In genomic region chr4:62681467-62681866, GRCm38 (mm10) we compare ENCODE assay signal across 12 mouse cellular contexts.
A peak's percentile ranks its signal among the peaks of the same experiment; 100 is the strongest.
DNase-seq lines count a peak whose midpoint lies in the region; ATAC-seq and TF ChIP-seq lines count a peak whose summit lies in the region.
"Had no signal": no experiment of that assay in that cellular context is flagged by ENCODE, and none has a peak within 500 bp of the region (broad histone marks: within the 10 kb centered on the region; RNA-seq: fewer than 3 reads in every experiment).

No protein-coding gene starts in this region.

- no peak overlapping the region for H3K4me2 ChIP-seq in forebrain, embryonic 15.5 days (replicated peaks)
- H3K4me2 ChIP-seq: liver, embryonic 13.5 days had no signal

- TF ChIP-seq CTCF in lung, adult 2 months (IDR thresholded peaks at IDR 0.05; ENCODE audit: insufficient read depth, low read length) = peak; percentile 12; the same call in 1 of the 2 replicates
- TF ChIP-seq CTCF in bone marrow, adult 2 months (IDR thresholded peaks at IDR 0.05; ENCODE audit: control insufficient read depth, insufficient read depth, low read length) = peak; percentile 67

- 55% methylated on average over 11 of the region's 11 CpGs for WGBS in lung, adult 2 months
- 6% methylated on average over 11 of the region's 11 CpGs for WGBS in bone marrow, adult 2 months
- 86% methylated on average over 11 of the region's 11 CpGs for WGBS in forebrain, embryonic 15.5 days

- H3K4me1 ChIP-seq in lung, adult 2 months (ENCODE audit: control insufficient read depth, insufficient read depth, low read length) = peaks cover 11% of the 10 kb centered on the region
- peaks cover 10% of the 10 kb centered on the region for H3K4me1 ChIP-seq in bone marrow, adult 2 months (ENCODE audit: control insufficient read depth, insufficient read depth, low read length)
- H3K4me1 ChIP-seq in forebrain, embryonic 15.5 days = peaks cover 27% of the 10 kb centered on the region

- DNase-seq in lung, adult 2 months = no peak
- no peak for DNase-seq in lung, postnatal 36 days
- DNase-seq in natural killer cell, adult 2 months (ENCODE audit: low spot score in 2 of 2) = peak; percentile 78 to 87
- no peak for DNase-seq in adrenal gland, adult (ENCODE audit: inconsistent age in 2 of 2, low spot score in 1 of 2)
- DNase-seq: adrenal gland, adult 2 months; embryo, embryonic 11 days; heart, postnatal 4 days; layer of hippocampus, postnatal 36 days; liver, embryonic 13.5 days had no signal

- H3K9me3 ChIP-seq in forebrain, embryonic 15.5 days = no peaks in the 10 kb centered on the region
- H3K9me3 ChIP-seq: liver, embryonic 13.5 days had no signal

- no peaks in the 10 kb centered on the region for H3K27me3 ChIP-seq in forebrain, embryonic 15.5 days
- H3K27me3 ChIP-seq: liver, embryonic 13.5 days had no signal

- 0 out of 2 replicates have a peak, but pooled peaks cover 6% of the 10 kb centered on the region for H3K36me3 ChIP-seq in forebrain, embryonic 15.5 days
- H3K36me3 ChIP-seq: liver, embryonic 13.5 days had no signal

- no peak for TF ChIP-seq POLR2A in lung, adult 2 months (IDR thresholded peaks at IDR 0.05; ENCODE audit: borderline replicate concordance, extremely low read depth, low read depth, low read length)
- 0 out of 2 replicates have a peak, but pooled peaks have one; percentile 36 for TF ChIP-seq POLR2A in bone marrow, adult 2 months (IDR thresholded peaks at IDR 0.05; ENCODE audit: borderline replicate concordance, control insufficient read depth, low read depth, low read length)

- no peak overlapping the region for H3K9ac ChIP-seq in forebrain, embryonic 15.5 days (replicated peaks)
- H3K9ac ChIP-seq: liver, embryonic 13.5 days had no signal

- peak overlapping the region; percentile 7; the same call in 1 of the 2 replicates for H3K27ac ChIP-seq in bone marrow, adult 2 months (ENCODE audit: control insufficient read depth, insufficient read depth, low read depth, low read length, poor library complexity)
- H3K27ac ChIP-seq in forebrain, embryonic 15.5 days (replicated peaks) = no peak overlapping the region
- H3K27ac ChIP-seq: liver, embryonic 13.5 days had no signal

- H3K4me3 ChIP-seq in lung, adult 2 months (replicated peaks; ENCODE audit: extremely low read depth, low read depth, low read length) = no peak overlapping the region
- H3K4me3 ChIP-seq in bone marrow, adult 2 months (replicated peaks; ENCODE audit: control insufficient read depth, low read depth, low read length) = no peak overlapping the region
- no peak overlapping the region for H3K4me3 ChIP-seq in forebrain, embryonic 15.5 days
- H3K4me3 ChIP-seq: liver, embryonic 13.5 days had no signal

- ATAC-seq in CD4-positive, CD25-positive, alpha-beta regulatory T cell, adult 4 months = peak; percentile 64
- ATAC-seq in forebrain, embryonic 15.5 days (replicated peaks) = no peak

Comparison
In these comparisons a context has a peak if more than half of its experiments do, and no peak if none do; other contexts are left out.
1. DNase-seq: peak in natural killer cell, adult 2 months (2 of 2); none in lung, adult 2 months (single experiment), lung, postnatal 36 days (single experiment) and adrenal gland, adult (0 of 2).